Mouse (Mus musculus): Measurements from ENCODE around the gene Gm12569. TPM values are rescaled to one million over a fixed set of nuclear protein-coding genes. Genes with fewer than 3 reads are reported as not detected.
A peak's percentile ranks its signal among the peaks of the same experiment; 100 is the strongest.

Gm12569 gene
- not detected for total RNA-seq (2021)
- long read RNA-seq, experiment 1 = 0 reads
- long read RNA-seq, experiment 2 = 0 reads

DNA sequence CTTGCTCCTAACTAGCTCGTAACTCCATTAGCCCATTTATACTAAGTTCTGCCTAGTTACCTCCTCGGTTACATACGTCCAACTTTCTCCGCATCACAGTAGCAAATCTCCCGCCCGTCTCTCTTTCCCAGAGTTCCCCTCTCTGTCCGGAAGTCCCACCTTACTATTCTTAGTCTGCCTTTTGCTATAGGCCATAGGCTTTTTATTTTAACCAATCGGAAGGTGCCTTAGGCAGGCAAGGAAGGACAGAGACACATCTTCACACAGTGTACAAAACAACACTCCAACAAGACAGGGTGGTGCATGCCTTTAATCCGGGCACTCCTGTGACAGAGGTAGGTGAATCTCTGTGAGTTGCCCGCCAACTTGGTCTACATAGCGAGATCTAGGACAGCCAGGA is at the start of gene Gm12569:
Gm12569 (plus strand) TSS at position 166 of the 400 bp plus-strand sequence.
- DNase-seq = no peak

DNA sequence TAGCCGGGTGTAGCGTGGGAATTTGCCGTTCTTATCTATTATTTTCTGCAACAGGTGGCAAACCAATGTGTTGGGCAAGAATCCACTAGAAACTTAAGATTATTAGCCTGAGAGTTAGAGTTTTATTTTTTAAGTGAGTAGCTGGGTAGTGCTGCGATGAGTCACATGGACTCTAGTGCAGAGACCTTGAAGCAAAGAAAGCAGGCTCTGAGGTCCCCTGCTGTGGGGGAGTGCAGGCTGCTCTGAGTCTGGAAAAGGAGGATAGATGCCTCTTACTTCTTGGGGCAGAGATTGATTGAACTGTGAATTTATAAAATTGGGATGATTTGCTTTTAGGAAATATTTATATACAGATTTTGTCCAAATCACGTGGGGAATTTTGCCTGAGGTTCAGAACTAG is 17.5 kb upstream of the Gm12569 start:
- no peak for DNase-seq

DNA sequence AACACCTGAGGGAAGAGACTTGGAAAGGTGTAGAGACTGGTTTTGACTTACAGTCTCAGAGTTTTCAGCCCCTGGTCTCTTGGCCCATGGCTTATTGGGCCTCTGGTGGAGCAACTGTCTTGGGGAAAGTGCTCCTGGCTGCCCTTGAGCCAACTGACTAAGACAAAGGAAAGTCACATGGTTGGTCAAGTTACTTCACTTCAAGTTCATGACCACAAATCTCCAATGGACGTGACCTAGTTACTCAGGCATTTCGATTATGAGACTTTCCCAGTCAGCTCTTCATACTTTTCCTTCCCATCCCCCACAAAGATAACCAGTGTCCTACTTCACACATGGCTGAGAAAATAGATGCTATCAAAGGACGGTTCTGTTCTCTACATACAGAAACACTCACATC is 12.5 kb upstream of the Gm12569 start:
- no peak for DNase-seq

DNA sequence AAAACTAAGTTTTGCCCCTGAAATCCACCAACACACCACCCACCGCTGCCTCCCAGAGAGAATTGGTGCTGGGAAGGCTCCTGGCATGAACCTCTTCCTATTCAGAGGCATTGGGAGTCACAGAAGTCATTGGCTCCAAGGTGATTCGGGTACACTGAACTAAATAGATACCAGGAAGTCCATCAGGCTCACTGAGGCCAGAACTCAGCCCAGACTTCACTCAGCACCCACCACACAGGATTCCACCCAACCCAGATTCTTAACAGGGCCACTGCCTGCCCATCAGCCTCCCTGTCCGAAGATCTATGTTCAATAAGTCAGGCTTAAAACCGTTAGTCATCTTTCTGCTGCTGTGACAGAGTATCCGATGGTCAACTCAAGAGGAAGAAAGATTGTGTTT is 8.8 kb upstream of the Gm12569 start:
- no peak for DNase-seq

DNA sequence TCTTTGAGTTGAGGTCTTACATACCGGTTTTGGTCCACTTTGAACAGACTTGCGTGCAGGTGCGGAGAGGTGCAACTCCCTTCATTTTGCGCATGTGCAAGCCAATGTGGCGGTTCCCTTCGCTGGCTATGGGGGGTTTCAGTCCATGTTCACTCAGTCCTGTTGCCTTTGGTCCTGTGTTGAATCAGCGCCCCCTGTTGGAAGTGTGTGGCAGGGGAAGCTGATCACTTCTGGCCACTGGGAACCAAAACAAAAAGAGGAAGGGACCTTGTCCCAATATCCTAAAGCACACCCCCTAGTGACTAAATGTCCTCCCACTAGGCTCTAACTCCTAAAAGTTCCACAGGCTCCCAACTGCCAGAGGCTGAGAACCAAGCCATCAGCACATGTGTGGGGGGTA is 6.3 kb upstream of the Gm12569 start:
- DNase-seq = no peak

DNA sequence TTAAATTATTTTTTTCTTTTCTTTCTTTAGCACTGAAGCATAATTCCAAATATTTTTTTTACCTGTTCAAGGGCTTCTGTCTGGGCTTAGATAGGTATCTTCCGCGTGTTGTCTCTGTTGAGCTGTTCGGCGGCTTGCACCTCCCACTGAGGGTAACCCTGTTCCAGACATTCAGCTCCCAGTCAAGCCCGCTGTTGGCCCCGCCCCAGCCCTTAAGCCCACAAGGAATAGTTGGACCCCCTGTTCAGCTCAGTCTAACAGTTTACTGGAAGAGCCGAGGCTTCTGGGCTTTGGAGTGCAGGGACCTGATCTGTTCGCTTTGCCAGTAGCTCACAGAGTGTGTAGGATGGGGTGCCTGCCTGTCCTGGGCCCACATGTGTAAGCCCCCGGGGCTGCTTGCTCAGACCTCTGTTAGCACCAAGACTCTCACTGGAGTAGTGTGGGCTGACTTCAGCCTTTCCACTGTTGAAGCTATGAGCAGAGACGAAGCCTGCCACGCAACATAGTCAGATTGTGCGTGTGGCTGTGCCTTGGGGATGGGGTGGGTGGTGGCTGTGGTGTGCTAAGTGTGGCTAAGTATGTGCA is 785 bp upstream of the Gm12569 start:
- DNase-seq = no peak

DNA sequence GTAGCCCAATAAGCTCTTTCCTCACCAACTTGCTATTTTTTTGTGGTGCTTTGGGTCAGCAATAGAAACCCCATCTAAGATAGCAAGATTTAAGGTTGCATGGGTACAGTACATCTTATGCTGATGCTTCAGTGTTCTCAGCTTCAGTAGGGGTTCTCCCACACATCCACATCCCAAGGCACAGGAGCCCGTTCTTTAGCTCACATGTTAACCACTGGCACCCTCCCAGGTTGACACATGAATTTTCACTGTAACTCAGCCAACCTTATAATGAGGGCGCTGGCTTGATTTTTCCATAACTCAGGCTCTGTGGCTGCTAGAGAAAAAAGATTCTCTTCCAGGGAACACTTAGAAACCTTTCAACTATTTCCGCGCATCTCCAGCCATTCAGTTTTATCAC is 6.8 kb downstream of the Gm12569 start:
- DNase-seq = no peak

DNA sequence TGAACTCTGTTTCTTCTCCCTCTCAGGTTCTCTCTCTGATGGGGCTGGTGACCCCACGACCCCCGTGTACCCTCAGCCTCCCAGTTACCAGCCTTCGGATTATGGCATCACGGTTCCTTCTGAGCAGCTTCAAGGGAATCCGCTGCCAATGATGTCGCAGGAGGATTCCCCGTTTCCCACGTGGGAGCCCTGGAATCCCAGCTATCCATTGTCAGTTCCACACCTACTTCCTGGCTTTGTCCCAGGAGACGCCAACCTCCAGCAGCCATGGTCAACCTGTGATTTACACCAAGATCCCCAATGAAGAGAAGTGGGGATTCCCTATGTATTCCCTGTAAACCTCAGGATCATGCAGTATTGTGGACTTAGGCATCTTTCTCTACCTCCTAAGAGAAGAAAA is 14.4 kb downstream of the Gm12569 start:
- DNase-seq = no peak

DNA sequence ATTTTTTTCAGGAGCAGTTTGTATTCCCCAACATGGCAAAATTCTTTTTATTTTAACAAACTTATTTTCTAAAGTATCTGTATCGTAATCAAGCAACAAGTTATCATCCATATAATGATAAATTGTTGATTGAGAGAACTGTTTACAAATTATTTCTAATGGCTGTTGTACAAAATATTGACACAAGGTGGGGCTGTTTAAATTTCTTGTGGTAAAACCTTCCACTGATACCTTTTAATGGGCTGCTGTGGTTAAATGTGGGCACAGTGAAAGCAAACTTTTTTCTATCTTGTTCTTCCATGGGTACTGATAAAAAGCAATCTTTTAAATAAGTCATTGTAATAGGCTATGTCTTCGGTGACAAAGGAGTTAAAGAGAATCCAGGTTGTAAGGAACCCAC is 22.6 kb downstream of the Gm12569 start:
- DNase-seq = no peak

DNA sequence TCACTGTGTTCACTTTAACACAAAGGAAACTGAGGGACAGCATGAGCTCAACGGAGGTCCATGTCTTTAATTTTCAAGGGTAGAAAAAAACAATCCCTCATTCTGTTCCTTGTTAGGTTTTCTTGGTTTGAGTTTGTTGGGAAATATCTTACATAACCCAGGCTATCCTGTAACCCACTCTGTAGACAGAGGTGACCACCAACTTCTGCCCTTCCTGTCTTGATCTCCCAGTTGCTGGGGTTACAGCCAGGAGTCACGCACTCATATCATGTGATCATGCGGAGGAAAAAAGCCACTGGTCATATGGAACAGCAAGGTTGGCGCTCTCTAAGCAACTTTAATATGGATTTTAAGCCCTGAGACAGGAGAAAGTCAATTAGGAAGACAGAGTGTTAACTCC is 36.7 kb downstream of the Gm12569 start:
- DNase-seq = no peak

DNA sequence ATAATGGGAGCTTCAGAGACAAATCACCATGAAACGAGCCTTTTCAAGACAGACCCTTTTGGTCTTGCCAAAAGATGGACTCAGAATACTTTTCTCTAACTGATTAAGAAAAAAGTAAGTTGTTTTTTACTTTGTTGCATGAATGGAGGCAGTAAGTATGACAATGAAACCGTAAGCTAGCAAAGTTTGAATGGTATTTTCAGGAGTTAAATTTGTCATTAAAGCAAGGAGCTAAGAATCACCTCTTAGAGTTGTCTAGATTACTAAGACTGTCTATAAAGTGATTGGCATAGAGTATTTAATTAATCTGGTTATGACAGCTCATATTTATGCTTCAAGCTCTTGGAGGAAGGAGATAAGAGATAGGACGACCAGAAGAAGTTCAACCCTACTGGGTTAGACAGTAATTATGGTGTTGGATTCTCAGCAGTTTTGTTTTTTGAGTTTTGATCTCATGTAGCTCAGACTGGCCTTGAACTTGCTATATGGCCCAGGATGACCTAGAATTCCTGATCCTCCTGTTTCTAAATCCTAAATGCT is 41.5 kb downstream of the Gm12569 start, which contains the start of gene Clk4:
Clk4 (plus strand) TSS at position 51 of the 540 bp plus-strand sequence.
- DNase-seq = no peak

DNA sequence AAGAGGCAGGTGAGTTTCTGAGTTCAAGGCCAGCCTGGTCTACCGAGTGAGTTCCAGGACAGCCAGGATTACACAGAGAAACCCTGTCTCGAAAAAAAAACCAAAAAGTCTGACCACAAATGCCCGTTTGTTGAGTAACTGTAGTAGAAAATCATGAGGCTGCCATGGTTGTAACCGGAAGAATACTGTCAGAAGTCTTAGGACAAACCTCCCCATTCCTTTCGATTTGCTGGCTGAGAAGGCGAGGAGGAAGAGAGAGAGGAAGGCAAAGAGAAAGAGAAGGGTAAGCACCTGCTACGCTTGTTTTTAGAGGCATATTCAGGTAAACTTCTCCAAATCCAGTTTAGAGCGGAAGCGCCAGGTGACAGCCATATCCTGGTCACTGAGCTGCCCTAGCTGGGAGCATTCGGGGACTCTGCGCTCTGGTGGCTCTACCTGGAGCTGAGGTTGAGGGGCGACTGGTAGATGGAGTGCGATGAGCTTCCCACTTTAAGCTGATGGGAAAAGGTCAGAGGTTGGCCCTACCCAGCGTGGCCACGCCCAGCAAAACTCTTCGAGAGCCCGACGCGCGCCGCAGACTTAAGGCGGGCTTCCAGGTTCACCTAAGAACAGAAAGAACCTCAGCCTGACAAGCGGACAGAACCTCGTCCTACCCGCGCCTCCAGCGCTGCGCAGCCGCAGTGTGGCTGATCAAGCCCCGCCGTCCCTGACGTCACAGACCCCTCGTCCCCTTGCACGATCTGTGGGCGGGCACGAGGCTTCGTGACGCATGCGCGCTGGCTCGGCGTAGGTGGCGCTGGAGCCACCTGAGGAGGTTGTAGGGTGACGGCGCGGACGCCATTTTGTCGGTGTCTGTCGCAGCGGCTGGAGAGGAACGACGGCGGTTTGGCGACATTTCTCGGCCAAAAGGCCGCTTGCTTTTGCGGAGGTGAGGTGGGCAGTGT is 42.3 kb downstream of the Gm12569 start, which contains the start of gene BC049762:
BC049762 (minus strand) TSS at position 705 of the 944 bp plus-strand sequence.
- peak; percentile 99 for DNase-seq

DNA sequence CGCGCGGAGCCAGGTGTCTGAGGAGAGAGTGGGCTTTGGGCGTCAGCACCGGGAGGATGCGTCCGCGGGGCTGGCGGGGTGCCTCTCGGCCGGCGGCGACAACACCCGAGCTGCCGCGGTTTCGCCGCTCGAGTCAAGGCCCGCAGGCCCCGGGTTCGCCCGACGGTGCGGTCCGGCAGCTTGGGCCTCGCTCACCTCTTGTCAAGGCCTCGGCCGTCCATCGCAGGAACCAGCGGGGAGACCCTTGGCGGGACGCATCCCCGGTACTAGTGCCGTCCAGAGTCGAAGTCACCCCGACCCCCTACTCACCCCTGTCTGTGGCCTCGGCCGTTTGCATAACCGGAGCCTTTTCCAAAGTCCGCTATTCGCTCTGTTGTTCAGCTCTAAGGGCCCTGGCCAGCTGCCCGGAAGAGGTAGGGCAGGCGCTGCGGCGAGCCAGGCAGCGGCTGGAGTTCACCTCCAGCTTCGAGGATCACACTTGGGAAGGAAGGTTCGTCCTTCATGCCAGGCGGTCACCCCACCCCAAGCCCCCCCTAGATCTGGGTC is 43.1 kb downstream of the Gm12569 start:
- peak; percentile 82 for DNase-seq

DNA sequence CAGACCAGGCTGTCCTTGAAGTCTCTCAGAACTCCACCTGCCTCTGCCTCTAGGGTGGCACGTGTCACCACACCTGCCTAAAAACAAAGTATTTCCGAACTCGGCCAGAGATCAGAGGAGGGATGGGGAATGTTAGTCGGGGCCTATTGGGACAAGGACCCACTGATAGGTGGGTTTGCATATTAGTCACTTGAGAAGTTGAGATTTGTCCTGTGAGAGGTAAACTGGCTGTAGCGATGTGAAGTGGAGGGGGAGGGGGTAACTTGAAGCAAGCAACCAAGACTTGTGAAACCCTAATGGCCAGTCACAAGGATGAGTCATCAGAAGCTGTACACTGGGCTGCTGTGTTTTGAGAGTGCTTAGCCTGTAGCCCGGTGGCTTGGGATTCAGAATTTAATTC is 44.1 kb downstream of the Gm12569 start:
- DNase-seq = peak; percentile 58

DNA sequence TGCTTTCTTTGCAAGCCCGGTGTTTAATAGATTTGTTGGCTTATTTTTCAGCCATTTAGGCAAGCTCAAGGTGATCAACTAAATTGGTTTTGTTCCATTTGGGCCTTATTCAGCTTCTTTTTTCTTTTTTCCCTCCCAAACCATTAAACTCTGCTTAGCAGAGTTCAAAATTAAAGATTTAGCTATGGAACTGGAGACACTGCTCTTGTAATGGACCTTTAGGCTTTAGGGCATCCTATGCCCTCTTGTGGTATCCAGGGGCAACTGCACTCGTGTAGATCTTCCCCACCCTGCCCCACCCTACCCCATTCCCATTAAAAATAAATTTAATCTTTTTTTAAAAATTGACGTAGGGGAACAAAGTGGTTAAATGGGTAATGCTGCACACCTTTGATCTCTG is 45.1 kb downstream of the Gm12569 start:
- DNase-seq = peak; percentile 23

DNA sequence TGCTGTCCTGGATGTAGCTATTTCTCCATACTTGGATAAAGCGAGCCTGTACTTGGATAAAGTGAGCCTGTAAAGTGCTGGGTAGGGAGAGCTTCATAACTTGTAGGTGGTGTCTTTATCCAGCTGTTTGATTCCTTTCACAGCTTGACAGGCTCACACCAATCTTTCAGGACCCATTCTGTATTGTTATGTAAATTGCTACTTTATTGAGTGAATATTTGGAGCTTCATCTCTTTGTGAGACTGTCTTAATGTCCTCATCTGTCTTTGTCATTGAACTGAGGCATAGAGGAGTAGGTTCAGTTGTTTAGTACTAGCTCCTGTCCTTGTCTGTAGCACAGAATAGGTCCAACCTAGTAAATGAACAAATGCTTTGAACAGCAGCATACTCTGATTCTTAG is 54.1 kb downstream of the Gm12569 start:
- no peak for DNase-seq

Other genes with a start within 250 kb of the Gm12569 start
- not detected for gene Olfr1377, start 238.5 kb upstream of the Gm12569 start, total RNA-seq (2021)
- gene Olfr51, start 216.9 kb upstream of the Gm12569 start, total RNA-seq (2021) = not detected
- gene Olfr54, start 206.2 kb upstream of the Gm12569 start, total RNA-seq (2021) = under 1 TPM; 0.09 to 0.33 TPM
- not detected for gene Olfr1375, start 172.4 kb upstream of the Gm12569 start, total RNA-seq (2021)
- 1 to 10 TPM; 4.5 to 5.8 TPM for gene Zfp354a, start 161.2 kb upstream of the Gm12569 start, total RNA-seq (2021)
- 10 to 100 TPM; 61.2 to 87.1 TPM for gene Clk4, start 41.3 kb downstream of the Gm12569 start, total RNA-seq (2021)
- under 1 TPM; 0.63 to 0.82 TPM for gene BC049762, start 42.6 kb downstream of the Gm12569 start, total RNA-seq (2021)
- gene Col23a1, start 69.4 kb downstream of the Gm12569 start, total RNA-seq (2021) = 10 to 100 TPM in 1 of 2 experiments, 1 to 10 TPM in 1; 8.6 to 11.0 TPM